Comparison of ENCODE assay signal across 8 mouse cellular contexts in genomic region chr8:3278181-3278820, GRCm38 (mm10). TPM values are rescaled to one million over a fixed set of nuclear protein-coding genes. Genes with fewer than 3 reads are reported as not detected.
DNase-seq lines count a peak whose midpoint lies in the region; ATAC-seq and TF ChIP-seq lines count a peak whose summit lies in the region.

No protein-coding gene starts in this region.

- no peak overlapping the region for H3K27ac ChIP-seq in forebrain, embryonic 11.5 days (ENCODE audit: low read depth, low read length)
- peak overlapping the region; percentile 86 for H3K27ac ChIP-seq in intestine, embryonic 16.5 days (ENCODE audit: low read length)
- H3K27ac ChIP-seq in lung, postnatal 0 days (ENCODE audit: low read length): peak overlapping the region; percentile 87
- H3K27ac ChIP-seq in small intestine, adult 2 months (ENCODE audit: insufficient read depth, low read depth, low read length): peak overlapping the region; percentile 88

- ATAC-seq in forebrain, embryonic 11.5 days (replicated peaks; ENCODE audit: low FRiP score): no peak
- ATAC-seq in intestine, embryonic 16.5 days: peak; percentile 18
- ATAC-seq in lung, postnatal 0 days: no peak

- H3K79me2 ChIP-seq in C2C12 (ENCODE audit: control insufficient read depth, insufficient read depth): peaks cover 18% of the 10 kb centered on the region

- H3ac ChIP-seq in C2C12 (ENCODE audit: control insufficient read depth, insufficient read length, low read depth): peak overlapping the region; percentile 88

- no peak for TF ChIP-seq EP300 in lung, postnatal 0 days (IDR thresholded peaks at IDR 0.05)

- 56% methylated on average over 15 of the region's 15 CpGs for WGBS in forebrain, embryonic 11.5 days
- 25% methylated on average over 15 of the region's 15 CpGs for WGBS in intestine, embryonic 16.5 days
- WGBS in lung, postnatal 0 days: 12% methylated on average over 15 of the region's 15 CpGs
- 7% methylated on average over 15 of the region's 15 CpGs for WGBS in small intestine, adult 2 months

- peak overlapping the region; percentile 90 for H3K9ac ChIP-seq in forebrain, embryonic 11.5 days (ENCODE audit: low read length)
- peak overlapping the region; percentile 98 for H3K9ac ChIP-seq in intestine, embryonic 16.5 days (ENCODE audit: low read depth, low read length)
- peak overlapping the region; percentile 90 for H3K9ac ChIP-seq in lung, postnatal 0 days (replicated peaks; ENCODE audit: low read depth)

- peaks cover 6% of the 10 kb centered on the region for H3K79me3 ChIP-seq in C2C12 (ENCODE audit: low read depth)

- DNase-seq in NIH3T3 (ENCODE audit: low read depth): peak; percentile 69
- no peak for DNase-seq in forebrain, embryonic 11.5 days (ENCODE audit: low spot score)
- peak; percentile 65 for DNase-seq in lung, postnatal 0 days (ENCODE audit: low spot score)
- no peak for DNase-seq in frontal cortex, postnatal 25 days (ENCODE audit: low spot score in 2 of 2)
- no peak for DNase-seq in frontal cortex, postnatal 10 days (ENCODE audit: low spot score in 2 of 2)

- no peaks in the 10 kb centered on the region for H3K4me1 ChIP-seq in forebrain, embryonic 11.5 days (replicated peaks; ENCODE audit: control insufficient read depth, insufficient read depth, low read length)
- peaks cover 18% of the 10 kb centered on the region for H3K4me1 ChIP-seq in intestine, embryonic 16.5 days (ENCODE audit: control insufficient read depth, insufficient read depth, low read length)
- peaks cover 21% of the 10 kb centered on the region; the same call in 1 of the 2 replicates for H3K4me1 ChIP-seq in lung, postnatal 0 days (ENCODE audit: insufficient read depth, low read depth, low read length)
- H3K4me1 ChIP-seq in small intestine, adult 2 months (ENCODE audit: control insufficient read depth, insufficient read depth, insufficient read length, low read length): peaks cover 20% of the 10 kb centered on the region

- peak overlapping the region; percentile 76 for H3K4me2 ChIP-seq in forebrain, embryonic 11.5 days (ENCODE audit: low read depth, low read length, severe bottlenecking)
- peak overlapping the region; percentile 72 for H3K4me2 ChIP-seq in intestine, embryonic 16.5 days (ENCODE audit: low read depth, low read length)
- H3K4me2 ChIP-seq in lung, postnatal 0 days (replicated peaks; ENCODE audit: low read depth, low read length): peak overlapping the region; percentile 92

- H3K4me3 ChIP-seq in C2C12 (ENCODE audit: insufficient read depth, poor library complexity, severe bottlenecking): peak overlapping the region; percentile 69
- H3K4me3 ChIP-seq in forebrain, embryonic 11.5 days (ENCODE audit: low read depth, low read length): peak overlapping the region; percentile 82
- peak overlapping the region; percentile 94 for H3K4me3 ChIP-seq in intestine, embryonic 16.5 days (ENCODE audit: low read length)
- H3K4me3 ChIP-seq in lung, postnatal 0 days (ENCODE audit: low read depth, low read length): peak overlapping the region; percentile 89
- peak overlapping the region; percentile 98 for H3K4me3 ChIP-seq in small intestine, adult 2 months (ENCODE audit: low read depth, low read length)

- no peaks in the 10 kb centered on the region for H3K36me3 ChIP-seq in C2C12 (ENCODE audit: control insufficient read depth, insufficient read depth)
- H3K36me3 ChIP-seq in forebrain, embryonic 11.5 days (ENCODE audit: control insufficient read depth, insufficient read depth, low read length): no peaks in the 10 kb centered on the region
- H3K36me3 ChIP-seq in intestine, embryonic 16.5 days (ENCODE audit: control insufficient read depth, insufficient read depth, low read length): 0 out of 2 replicates have a peak, but pooled peaks cover 2% of the 10 kb centered on the region
- H3K36me3 ChIP-seq in lung, postnatal 0 days (ENCODE audit: insufficient read depth, low read length): no peaks in the 10 kb centered on the region
- no peaks in the 10 kb centered on the region for H3K36me3 ChIP-seq in small intestine, adult 2 months (ENCODE audit: control insufficient read depth, insufficient read depth, low read length)

- no peaks in the 10 kb centered on the region for H3K27me3 ChIP-seq in C2C12 (ENCODE audit: control insufficient read depth, insufficient read depth, insufficient read length)
- H3K27me3 ChIP-seq in forebrain, embryonic 11.5 days (ENCODE audit: control insufficient read depth, insufficient read depth, low read length): no peaks in the 10 kb centered on the region
- H3K27me3 ChIP-seq in intestine, embryonic 16.5 days (replicated peaks; ENCODE audit: control insufficient read depth, insufficient read depth, low read length): no peaks in the 10 kb centered on the region
- no peaks in the 10 kb centered on the region for H3K27me3 ChIP-seq in lung, postnatal 0 days (replicated peaks; ENCODE audit: insufficient read depth, low read length)
- no peaks in the 10 kb centered on the region for H3K27me3 ChIP-seq in small intestine, adult 2 months (ENCODE audit: control insufficient read depth, insufficient read depth, low read length)

- TF ChIP-seq POLR2A in small intestine, adult 2 months (IDR thresholded peaks at IDR 0.05; ENCODE audit: low read depth, low read length): no peak

- no peak for TF ChIP-seq CTCF in C2C12 (IDR thresholded peaks at IDR 0.05; ENCODE audit: control insufficient read depth, insufficient read depth, insufficient read length)
- peak; percentile 57 for TF ChIP-seq CTCF in lung, postnatal 0 days (IDR thresholded peaks at IDR 0.05)
- no peak for TF ChIP-seq CTCF in small intestine, adult 2 months (IDR thresholded peaks at IDR 0.05; ENCODE audit: extremely low read depth, insufficient read length, insufficient replicate concordance, low read depth, low read length)

- no peaks in the 10 kb centered on the region for H3K9me3 ChIP-seq in forebrain, embryonic 11.5 days (ENCODE audit: control insufficient read depth, low read length)
- no peaks in the 10 kb centered on the region for H3K9me3 ChIP-seq in intestine, embryonic 16.5 days (ENCODE audit: control insufficient read depth, low read length)
- no peaks in the 10 kb centered on the region for H3K9me3 ChIP-seq in lung, postnatal 0 days (ENCODE audit: low read length)

TF ChIP-seq in C2C12, 6 proteins besides CTCF, POLR2A, EP300 and RAD21:
- TF ChIP-seq MYOD1 (IDR thresholded peaks at IDR 0.05; ENCODE audit: control insufficient read depth, insufficient read length, low read depth) (no peak), MYOG (IDR thresholded peaks at IDR 0.05; ENCODE audit: control insufficient read depth, extremely low read depth, insufficient read length) (no peak), USF1 (IDR thresholded peaks at IDR 0.05; ENCODE audit: low read depth) (no peak), CEBPB (IDR thresholded peaks at IDR 0.05; ENCODE audit: low read depth) (no peak), FOSL1 (IDR thresholded peaks at IDR 0.05; ENCODE audit: insufficient read depth, low read length, poor library complexity, severe bottlenecking) (no peak), MAX (IDR thresholded peaks at IDR 0.05) (no peak)

RNA-seq across cellular contexts. Expression of gene Insr, which starts 1.1 kb away (rescaled TPM):
- polyA plus RNA-seq in C2C12 (2012; fragmentation: generic; extraction: Trizol): 2.6 TPM
- 40.3 and 46.2 TPM in 2 replicates for polyA plus RNA-seq in forebrain, embryonic 11.5 days (2014; fragmentation: Nextera tagmentation; extraction: Ambion mirVana)
- 32.5 and 33.2 TPM in 2 replicates for polyA plus RNA-seq in intestine, embryonic 16.5 days (2015; fragmentation: Nextera tagmentation; extraction: Ambion mirVana)
- polyA plus RNA-seq in lung, postnatal 0 days (2015; fragmentation: Nextera tagmentation; extraction: Ambion mirVana): 27.1 and 31.1 TPM in 2 replicates
- polyA plus RNA-seq in small intestine, adult 2 months (2012; rRNA removed): 13.3 and 21.8 TPM in 2 replicates

Comparison
In these comparisons a context has a peak if more than half of its experiments do, and no peak if none do; other contexts are left out.
1. DNase-seq: peak in NIH3T3 (single experiment) and lung, postnatal 0 days (single experiment); none in forebrain, embryonic 11.5 days (single experiment), frontal cortex, postnatal 25 days (0 of 2) and frontal cortex, postnatal 10 days (0 of 2).
2. Peak in every context shown above with its lines, with median percentiles within 50 percentile points of each other: H3K4me3 ChIP-seq, H3K4me2 ChIP-seq and H3K9ac ChIP-seq.